8 mouse cellular contexts compared by ENCODE assay signal in genomic region chr17:24307500-24307899, GRCm38 (mm10). TPM values are rescaled to one million over a fixed set of nuclear protein-coding genes. Genes with fewer than 3 reads are reported as not detected.
DNase-seq lines count a peak whose midpoint lies in the region; ATAC-seq and TF ChIP-seq lines count a peak whose summit lies in the region.

No protein-coding gene starts in this region.

- H3K4me2 ChIP-seq in neural tube, embryonic 15.5 days: no peak overlapping the region

- WGBS in neural tube, embryonic 15.5 days: 45% methylated on average over 4 of the region's 4 CpGs

- peak; percentile 72 for TF ChIP-seq CTCF in gastrocnemius, adult 2 months (IDR thresholded peaks at IDR 0.05)

- 0 out of 2 replicates have a peak, but pooled peaks have one; percentile 41 for ATAC-seq in megakaryocyte-erythroid progenitor cell, adult 5-6 weeks (replicated peaks; ENCODE audit: low FRiP score, low TSS enrichment, poor library complexity, severe bottlenecking)
- no peak for ATAC-seq in neural tube, embryonic 15.5 days (ENCODE audit: low FRiP score)

- H3K27ac ChIP-seq in gastrocnemius, adult 2 months: no peak overlapping the region
- no peak overlapping the region for H3K27ac ChIP-seq in neural tube, embryonic 15.5 days (replicated peaks)

- intact Hi-C loops in gastrocnemius, adult 2 months (cut with DNase I): loop anchor here (1.0 to 5.0 kb wide), 2 partner anchors 134 to 155 kb away; partner anchors contain the start of gene Pdpk1

- H3K36me3 ChIP-seq in neural tube, embryonic 15.5 days: no peaks in the 10 kb centered on the region

- DNase-seq in gastrocnemius, adult 2 months: peak; percentile 45
- DNase-seq in gastrocnemius, postnatal 4 days (ENCODE audit: low spot score in 2 of 2): no peak
- DNase-seq in spleen, adult 18-20 months: peak; percentile 17 to 40
- no peak for DNase-seq in spleen, adult 12 weeks (ENCODE audit: low spot score)
- peak; percentile 27 for DNase-seq in c-Kit-positive CD71-positive TER-119-positive erythroid progenitor cells, embryonic 14.5 days (ENCODE audit: low spot score)
- DNase-seq in kidney, adult 8-10 months: peak; percentile 9 to 40

- no peak overlapping the region for H3K4me3 ChIP-seq in gastrocnemius, adult 2 months
- H3K4me3 ChIP-seq in neural tube, embryonic 15.5 days (replicated peaks): no peak overlapping the region

- no peaks in the 10 kb centered on the region for H3K27me3 ChIP-seq in neural tube, embryonic 15.5 days (replicated peaks)

- no peaks in the 10 kb centered on the region for H3K9me3 ChIP-seq in neural tube, embryonic 15.5 days (replicated peaks)

- H3K4me1 ChIP-seq in neural tube, embryonic 15.5 days: no peaks in the 10 kb centered on the region

- H3K9ac ChIP-seq in neural tube, embryonic 15.5 days (replicated peaks): no peak overlapping the region

RNA-seq across cellular contexts. Expression of gene Abca17, which starts 43.4 kb away (rescaled TPM):
- total RNA-seq in gastrocnemius, adult 2 months (2021): not detected
- under 1 TPM in 1 of 2 experiments, not detected in 1; 0.10 TPM for total RNA-seq in gastrocnemius, postnatal 4 days (2021)
- not detected in 2 replicates for total RNA-seq in megakaryocyte-erythroid progenitor cell, adult 5-6 weeks (2014; fragmentation: Nextera tagmentation)
- total RNA-seq in megakaryocyte-erythroid progenitor cell, adult 5-6 weeks (2017): not detected in 2 replicates
- 0.70 and 1.3 TPM in 2 replicates for polyA plus RNA-seq in neural tube, embryonic 15.5 days (2015; fragmentation: Nextera tagmentation; extraction: Ambion mirVana)

RNA-seq across cellular contexts. Expression of gene Abca3, which starts 44.2 kb away (rescaled TPM):
- 1 to 10 TPM; 6.8 to 7.9 TPM for total RNA-seq in gastrocnemius, adult 2 months (2021)
- total RNA-seq in gastrocnemius, postnatal 4 days (2021): 10 to 100 TPM; 15.9 to 17.0 TPM
- total RNA-seq in megakaryocyte-erythroid progenitor cell, adult 5-6 weeks (2014; fragmentation: Nextera tagmentation): 103 and 105 TPM in 2 replicates
- total RNA-seq in megakaryocyte-erythroid progenitor cell, adult 5-6 weeks (2017): 30.3 and 39.6 TPM in 2 replicates
- polyA plus RNA-seq in neural tube, embryonic 15.5 days (2015; fragmentation: Nextera tagmentation; extraction: Ambion mirVana): 25.5 and 29.4 TPM in 2 replicates

RNA-seq across cellular contexts. Expression of gene Ccnf, which starts 56.2 kb away (rescaled TPM):
- total RNA-seq in gastrocnemius, adult 2 months (2021): under 1 TPM; 0.41 to 0.64 TPM
- total RNA-seq in gastrocnemius, postnatal 4 days (2021): 10 to 100 TPM; 14.9 to 15.2 TPM
- total RNA-seq in megakaryocyte-erythroid progenitor cell, adult 5-6 weeks (2014; fragmentation: Nextera tagmentation): 34.7 and 40.9 TPM in 2 replicates
- 17.5 and 24.4 TPM in 2 replicates for total RNA-seq in megakaryocyte-erythroid progenitor cell, adult 5-6 weeks (2017)
- polyA plus RNA-seq in neural tube, embryonic 15.5 days (2015; fragmentation: Nextera tagmentation; extraction: Ambion mirVana): 13.4 and 26.3 TPM in 2 replicates

Comparison
In these comparisons a context has a peak if more than half of its experiments do, and no peak if none do; other contexts are left out.
1. DNase-seq: peak in gastrocnemius, adult 2 months (single experiment), spleen, adult 18-20 months (2 of 2), c-Kit-positive CD71-positive TER-119-positive erythroid progenitor cells, embryonic 14.5 days (single experiment) and kidney, adult 8-10 months (2 of 2); none in gastrocnemius, postnatal 4 days (0 of 2) and spleen, adult 12 weeks (single experiment).
2. RNA of gene Ccnf, which starts 56.2 kb away (total RNA-seq): 17.5 to 40.9 TPM in megakaryocyte-erythroid progenitor cell, adult 5-6 weeks and 14.9 to 15.2 TPM in gastrocnemius, postnatal 4 days; 0.41 to 0.64 TPM in gastrocnemius, adult 2 months; every median in the first group is over 4 times any median in the second.